In the genomic region with DNA sequence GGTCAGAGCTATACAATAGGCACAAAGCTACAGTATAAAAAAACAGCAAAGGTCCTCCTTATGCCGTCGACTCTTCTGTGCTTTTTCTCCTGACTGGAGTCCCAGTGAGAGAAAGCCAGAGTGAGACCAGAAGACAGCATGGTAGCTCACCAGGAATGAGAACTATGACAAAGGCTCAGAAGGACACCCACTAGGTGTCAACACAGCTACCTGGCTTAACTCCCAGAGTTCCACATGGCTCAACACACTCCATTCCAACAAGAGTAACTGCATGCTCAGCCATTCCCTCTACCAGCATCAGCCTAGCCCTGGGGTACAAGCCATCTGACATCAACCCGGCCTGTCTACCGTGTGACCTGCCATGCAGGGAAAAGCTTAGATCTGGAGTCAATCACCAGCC, we compare ENCODE assay signal across 31 mouse cellular contexts.
DNase-seq lines count a peak whose midpoint lies in the region; ATAC-seq lines count a peak whose summit lies in the region.
"Had no signal": no experiment of that assay in that cellular context is flagged by ENCODE, and none has a peak within 500 bp of the region (broad histone marks: within the 10 kb centered on the region; RNA-seq: fewer than 3 reads in every experiment).

No protein-coding gene starts in this region.

- no peak overlapping the region for H3K27ac ChIP-seq in heart, embryonic 12.5 days (ENCODE audit: poor library complexity, severe bottlenecking)
- no peak overlapping the region for H3K27ac ChIP-seq in hindbrain, embryonic 11.5 days (ENCODE audit: low read depth, low read length)
- H3K27ac ChIP-seq: embryonic facial prominence, embryonic 10.5 days; embryonic facial prominence, embryonic 15.5 days; hindbrain, embryonic 14.5 days; kidney, embryonic 15.5 days; limb, embryonic 13.5 days; liver, embryonic 13.5 days; midbrain, embryonic 12.5 days; neural tube, embryonic 12.5 days had no signal

- H3K9me3 ChIP-seq in heart, embryonic 12.5 days (replicated peaks) = no peaks in the 10 kb centered on the region
- no peaks in the 10 kb centered on the region for H3K9me3 ChIP-seq in hindbrain, embryonic 11.5 days (ENCODE audit: control insufficient read depth, low read length)
- H3K9me3 ChIP-seq: embryonic facial prominence, embryonic 10.5 days; embryonic facial prominence, embryonic 15.5 days; G1E; kidney, embryonic 15.5 days; limb, embryonic 13.5 days; liver, embryonic 13.5 days; megakaryocyte, embryonic 14.5 days; midbrain, embryonic 12.5 days; neural tube, embryonic 12.5 days had no signal

- no peaks in the 10 kb centered on the region for H3K27me3 ChIP-seq in heart, embryonic 12.5 days (replicated peaks)
- no peaks in the 10 kb centered on the region for H3K27me3 ChIP-seq in hindbrain, embryonic 11.5 days (ENCODE audit: control insufficient read depth, insufficient read depth, low read length)
- H3K27me3 ChIP-seq: CH12.LX; embryonic facial prominence, embryonic 15.5 days; kidney, embryonic 15.5 days; limb, embryonic 13.5 days; liver, embryonic 13.5 days; megakaryocyte, embryonic 14.5 days; midbrain, embryonic 12.5 days; neural tube, embryonic 12.5 days had no signal

- H3K36me3 ChIP-seq in heart, embryonic 12.5 days = peaks cover 99% of the 10 kb centered on the region
- peaks cover under 1% of the 10 kb centered on the region; the same call in 1 of the 2 replicates for H3K36me3 ChIP-seq in hindbrain, embryonic 11.5 days (ENCODE audit: control insufficient read depth, insufficient read depth, low read length)
- H3K36me3 ChIP-seq: G1E had no signal

- no peak overlapping the region for H3K9ac ChIP-seq in heart, embryonic 12.5 days
- no peak overlapping the region for H3K9ac ChIP-seq in hindbrain, embryonic 11.5 days (ENCODE audit: low read depth, low read length)
- H3K9ac ChIP-seq: embryonic facial prominence, embryonic 15.5 days; hindbrain, embryonic 14.5 days; kidney, embryonic 15.5 days; limb, embryonic 13.5 days; liver, embryonic 13.5 days; midbrain, embryonic 12.5 days; neural tube, embryonic 12.5 days had no signal

- H3K4me1 ChIP-seq in heart, embryonic 12.5 days (replicated peaks) = no peaks in the 10 kb centered on the region
- H3K4me1 ChIP-seq in hindbrain, embryonic 11.5 days (replicated peaks; ENCODE audit: control insufficient read depth, insufficient read depth, low read length) = no peaks in the 10 kb centered on the region
- H3K4me1 ChIP-seq: embryonic facial prominence, embryonic 10.5 days; embryonic facial prominence, embryonic 15.5 days; kidney, embryonic 15.5 days; limb, embryonic 13.5 days; liver, embryonic 13.5 days; midbrain, embryonic 12.5 days; neural tube, embryonic 12.5 days had no signal

- WGBS in heart, embryonic 12.5 days = 71% methylated on average over 4 of the region's 4 CpGs
- 87% methylated on average over 4 of the region's 4 CpGs for WGBS in hindbrain, embryonic 11.5 days

- DNase-seq in cerebellum, adult 11 months = peak; percentile 46
- DNase-seq in cerebellum, postnatal 4 days (ENCODE audit: low spot score in 2 of 2) = no peak
- DNase-seq in heart, adult 11 months = no peak
- peak; percentile 42 for DNase-seq in cerebellum, adult 8-10 months
- DNase-seq in cerebellum, postnatal 25 days = peak; percentile 60 to 72
- no peak for DNase-seq in adrenal gland, adult (ENCODE audit: inconsistent age in 2 of 2, low spot score in 1 of 2)
- no peak for DNase-seq in hindbrain, embryonic 11.5 days (ENCODE audit: low spot score)
- DNase-seq: adrenal gland, postnatal 14 days; gastrocnemius, postnatal 25 days; heart, adult 18-20 months; heart, postnatal 4 days; kidney, postnatal 25 days; liver, embryonic 13.5 days; lung, adult 18-20 months; lung, postnatal 4 days had no signal

- no peak overlapping the region for H3K4me2 ChIP-seq in heart, embryonic 12.5 days
- H3K4me2 ChIP-seq in hindbrain, embryonic 11.5 days (replicated peaks; ENCODE audit: low read depth, low read length) = no peak overlapping the region
- H3K4me2 ChIP-seq: embryonic facial prominence, embryonic 15.5 days; heart, embryonic 11.5 days; hindbrain, embryonic 14.5 days; kidney, embryonic 15.5 days; limb, embryonic 13.5 days; liver, embryonic 13.5 days; midbrain, embryonic 12.5 days; neural tube, embryonic 12.5 days had no signal

- 0 out of 2 replicates have a peak, but pooled peaks have one; percentile 27 for ATAC-seq in heart, embryonic 12.5 days (ENCODE audit: insufficient number of reproducible peaks, low FRiP score)
- ATAC-seq in hindbrain, embryonic 11.5 days (ENCODE audit: low FRiP score) = no peak
- ATAC-seq: forebrain, embryonic 14.5 days; intestine, postnatal 0 days; lung, postnatal 0 days had no signal

- no peak overlapping the region for H3K4me3 ChIP-seq in heart, embryonic 12.5 days
- H3K4me3 ChIP-seq in hindbrain, embryonic 11.5 days (ENCODE audit: low read depth, low read length) = no peak overlapping the region
- H3K4me3 ChIP-seq: embryonic facial prominence, embryonic 10.5 days; embryonic facial prominence, embryonic 15.5 days; kidney, embryonic 15.5 days; limb, embryonic 13.5 days; liver, embryonic 13.5 days; megakaryocyte, embryonic 14.5 days; midbrain, embryonic 12.5 days; myocyte; neural tube, embryonic 12.5 days had no signal

Comparison
In these comparisons a context has a peak if more than half of its experiments do, and no peak if none do; other contexts are left out.
1. DNase-seq: peak in cerebellum, adult 11 months (single experiment), cerebellum, adult 8-10 months (single experiment) and cerebellum, postnatal 25 days (2 of 2); none in cerebellum, postnatal 4 days (0 of 2), heart, adult 11 months (single experiment), adrenal gland, adult (0 of 2) and hindbrain, embryonic 11.5 days (single experiment).